Mouse (Mus musculus) small intestine, adult 2 months (tissue): Measurements from ENCODE around the gene Cdhr1. TPM values are rescaled to one million over a fixed set of nuclear protein-coding genes. Genes with fewer than 3 reads are reported as not detected.

Experiments used
- H3K27ac ChIP-seq: fragments of 200-500 bp; 2 replicates; pipeline ENCODE4 v1.5.1; 2012; ENCODE audit warnings: low read depth, low read length, control low read depth, inconsistent platforms; ENCODE audit not compliant: insufficient read depth
- H3K27me3 ChIP-seq: fragments of 200-500 bp; 2 replicates; pipeline ENCODE4 v1.6.1; 2012; ENCODE audit warnings: mild to moderate bottlenecking, moderate library complexity, low read length, inconsistent platforms; ENCODE audit not compliant: control insufficient read depth, insufficient read depth
- H3K36me3 ChIP-seq: fragments of 200-500 bp; 2 replicates; pipeline ENCODE4 v1.6.1; 2012; ENCODE audit warnings: mild to moderate bottlenecking, low read length, control low read depth, inconsistent platforms; ENCODE audit not compliant: control insufficient read depth, insufficient read depth
- H3K4me1 ChIP-seq: fragments of 200-500 bp; 2 replicates; pipeline ENCODE4 v1.6.1; 2012; ENCODE audit warnings: low read length, inconsistent platforms, mixed read lengths; ENCODE audit not compliant: control insufficient read depth, insufficient read depth, insufficient read length
- H3K4me3 ChIP-seq: fragments of 200-500 bp; 2 replicates; pipeline ENCODE4 v1.5.1; 2012; ENCODE audit warnings: low read depth, mild to moderate bottlenecking, control low read depth, inconsistent platforms, low read length, moderate library complexity
- CTCF ChIP-seq: fragments of 200-500 bp; IDR thresholded peaks from 2 replicates; pipeline ENCODE4 v1.5.1; 2012; ENCODE audit warnings: low read depth, mild to moderate bottlenecking, control low read depth, inconsistent platforms, low read length, moderate library complexity, mixed read lengths; ENCODE audit not compliant: insufficient replicate concordance, insufficient read length; ENCODE audit errors: extremely low read depth
- POLR2A ChIP-seq: fragments of 200-500 bp; IDR thresholded peaks from 2 replicates; pipeline ENCODE4 v1.6.1; 2012; ENCODE audit warnings: low read depth, mild to moderate bottlenecking, control low read depth, inconsistent platforms, low read length, moderate library complexity
- WGBS: fragments of 180-500 bp; shearing (Covaris S2); methylation state at CpG from one replicate; pipeline ENCODE4 v1.1.7; 2018; 5-methylcytosine and 5-hydroxymethylcytosine counted together
- polyA plus RNA-seq: library from polyadenylated mRNA; depleted of rRNA; stranded (reverse); fragments of >200 nt; gene quantifications from 2 replicates; pipeline ENCODE4 v1.2.3, GENCODE M21; 2012

Cdhr1 gene
- polyA plus RNA-seq, 1 experiment, result 0.11 TPM

GRCm38 (mm10) chr14:37068516-37068915 lies 29.6 kb downstream of the Cdhr1 start:
- Histone ChIP-seq H3K4me3 (no peak overlapping the region), H3K27me3 (no peaks in the 10 kb centered on the region), H3K27ac (no peak overlapping the region), H3K36me3 (no peaks in the 10 kb centered on the region), H3K4me1 (no peaks in the 10 kb centered on the region)
- 20% methylated on average over 9 of the region's 9 CpGs for WGBS
- no peak for TF ChIP-seq POLR2A
- TF ChIP-seq CTCF, result no peak

GRCm38 (mm10) chr14:37067629-37068028 lies 30.5 kb downstream of the Cdhr1 start, which contains the start of gene Lrit2:
Gene Lrit2 (plus strand): TSS chr14:37067929.
- 69% methylated on average over 5 of the region's 5 CpGs for WGBS

DNA sequence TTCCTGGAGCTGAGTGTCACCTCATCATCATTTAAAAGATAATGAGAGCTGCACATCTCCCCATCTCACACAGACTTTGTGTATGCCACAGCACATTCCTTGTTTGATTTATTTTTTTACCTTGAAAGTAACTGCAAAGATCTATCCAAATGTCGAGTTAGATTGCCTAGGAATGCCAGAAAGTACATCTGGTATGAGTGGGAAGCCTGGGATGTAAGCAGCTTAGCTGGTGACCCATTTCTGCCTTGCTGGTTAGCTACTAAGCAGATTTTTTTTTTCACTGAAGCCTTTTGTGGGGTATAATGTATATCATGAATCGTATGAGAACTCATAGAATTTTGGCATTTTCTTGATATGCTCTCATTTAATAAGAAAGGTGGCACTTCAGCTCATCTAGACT lies 31.5 kb downstream of the Cdhr1 start:
- Histone ChIP-seq H3K4me1 (no peaks in the 10 kb centered on the region), H3K27me3 (no peaks in the 10 kb centered on the region), H3K36me3 (no peaks in the 10 kb centered on the region), H3K27ac (no peak overlapping the region), H3K4me3 (no peak overlapping the region)
- TF ChIP-seq CTCF (no peak), POLR2A (no peak)
- 51% methylated on average over 2 of the region's 2 CpGs for WGBS

More at GRCm38 (mm10) chr14:37067629-37068028, 30.5 kb downstream of the Cdhr1 start, which contains the start of gene Lrit2:
- H3K27me3 ChIP-seq, result no peaks in the 10 kb centered on the region
- H3K27ac ChIP-seq, result no peak within 1 kb of the TSS
- no peak within 1 kb of the TSS for H3K4me3 ChIP-seq
- TF ChIP-seq CTCF (no peak), POLR2A (no peak)
- H3K4me1 ChIP-seq, result no peaks in the 10 kb centered on the region
- no peaks in the 10 kb centered on the region for H3K36me3 ChIP-seq

GRCm38 (mm10) chr14:37064849-37065248 lies 33.3 kb downstream of the Cdhr1 start:
- H3K27ac ChIP-seq, result no peak overlapping the region
- no peaks in the 10 kb centered on the region for H3K27me3 ChIP-seq
- no peak overlapping the region for H3K4me3 ChIP-seq
- H3K36me3 ChIP-seq, result no peaks in the 10 kb centered on the region
- no peaks in the 10 kb centered on the region for H3K4me1 ChIP-seq
- 53% methylated on average over 2 of the region's 2 CpGs for WGBS
- TF ChIP-seq POLR2A (no peak), CTCF (no peak)

- H3K27ac ChIP-seq, result no peak within 1 kb of the TSS
- H3K27me3 ChIP-seq, result no peaks in the 10 kb centered on the region
- no peaks in the 10 kb centered on the region for H3K36me3 ChIP-seq
- no peak for TF ChIP-seq CTCF
- no peak for TF ChIP-seq POLR2A
- no peaks in the 10 kb centered on the region for H3K4me1 ChIP-seq
- 55% methylated on average over 1 of the region's 1 CpGs for WGBS
- no peak within 1 kb of the TSS for H3K4me3 ChIP-seq
These were observed 49.2 kb downstream of the Cdhr1 start, which contains the start of gene Rgr for GRCm38 (mm10) chr14:37048914-37049410. Gene Rgr (minus strand): TSS chr14:37048964.

DNA sequence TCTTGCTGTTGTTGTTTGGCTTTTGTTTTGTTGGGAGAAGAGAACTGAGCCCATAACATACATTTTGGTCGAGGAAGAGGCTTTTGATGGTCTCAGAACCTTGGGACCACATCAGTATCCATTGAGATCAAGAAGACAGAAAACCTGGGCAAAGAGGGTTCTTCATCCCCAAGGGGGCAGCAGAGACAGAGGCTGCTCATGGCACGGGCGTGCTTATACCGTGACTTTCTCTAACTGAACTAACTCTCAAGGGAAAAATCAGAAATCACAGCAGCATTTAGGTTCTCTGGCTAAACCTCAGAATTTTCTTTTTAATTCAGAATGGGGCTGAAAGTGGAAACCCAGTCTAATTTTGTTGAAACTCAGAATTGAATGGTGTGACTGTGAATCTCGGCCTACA lies 63.7 kb downstream of the Cdhr1 start:
- H3K27ac ChIP-seq, result no peak overlapping the region
- no peaks in the 10 kb centered on the region for H3K36me3 ChIP-seq
- WGBS, result 47% methylated on average over 5 of the region's 5 CpGs
- TF ChIP-seq CTCF (no peak), POLR2A (no peak)
- 0 out of 2 replicates have a peak, but pooled peaks cover 4% of the 10 kb centered on the region for H3K27me3 ChIP-seq
- no peak overlapping the region for H3K4me3 ChIP-seq
- no peaks in the 10 kb centered on the region for H3K4me1 ChIP-seq

- H3K27me3 ChIP-seq, result 0 out of 2 replicates have a peak, but pooled peaks cover 4% of the 10 kb centered on the region
- no peak for TF ChIP-seq POLR2A
- peak; percentile 94; the same call in 1 of the 2 replicates for TF ChIP-seq CTCF
- no peak overlapping the region for H3K27ac ChIP-seq
- no peaks in the 10 kb centered on the region for H3K4me1 ChIP-seq
- 10% methylated on average over 7 of the region's 7 CpGs for WGBS
- H3K4me3 ChIP-seq, result no peak overlapping the region
- H3K36me3 ChIP-seq, result no peaks in the 10 kb centered on the region
These were observed 64.9 kb downstream of the Cdhr1 start for GRCm38 (mm10) chr14:37033241-37033640.
